Mouse (Mus musculus) myocyte (in vitro differentiated cells): ENCODE measurements around the gene Aplp2. TPM values are rescaled to one million over a fixed set of nuclear protein-coding genes. Genes with fewer than 3 reads are reported as not detected.
A peak's percentile ranks its signal among the peaks of the same experiment; 100 is the strongest.

Source experiments
- H3K27me3 ChIP-seq: one replicate; pipeline ENCODE4 v1.6.1; 2011; ENCODE audit not compliant: control insufficient read depth, insufficient read depth, insufficient read length
- H3K36me3 ChIP-seq: one replicate; pipeline ENCODE4 v1.6.1; 2011; ENCODE audit not compliant: control insufficient read depth, insufficient read depth
- H3K4me2 ChIP-seq: one replicate; pipeline ENCODE4 v1.6.1; 2011; ENCODE audit warnings: low read depth, control low read depth
- H3K4me3 ChIP-seq: one replicate; pipeline ENCODE4 v1.5.1; 2011; ENCODE audit warnings: mild to moderate bottlenecking, control low read depth, moderate library complexity
- H3K79me2 ChIP-seq: one replicate; pipeline ENCODE4 v1.6.1; 2011; ENCODE audit not compliant: control insufficient read depth, insufficient read depth
- H3ac ChIP-seq: one replicate; pipeline ENCODE4 v1.6.1; 2011; ENCODE audit not compliant: control insufficient read depth, insufficient read length
- CEBPB ChIP-seq: IDR thresholded peaks from 2 replicates; pipeline ENCODE4 v1.6.1; 2011; ENCODE audit warnings: mild to moderate bottlenecking, moderate library complexity; ENCODE audit not compliant: poor library complexity, insufficient read depth, severe bottlenecking
- E2F4 ChIP-seq: IDR thresholded peaks from one replicate; pipeline ENCODE4 v1.6.1; 2011; ENCODE audit warnings: mild to moderate bottlenecking, control low read depth, moderate library complexity; ENCODE audit not compliant: insufficient read depth
- MAX ChIP-seq: IDR thresholded peaks from one replicate; pipeline ENCODE4 v1.6.1; 2011; ENCODE audit warnings: low read depth, mild to moderate bottlenecking, control low read depth
- MYOD1 ChIP-seq, 3 experiments: IDR thresholded peaks; one replicate each; pipeline ENCODE4 v1.6.1; 2011; ENCODE audit warnings: control low read depth in 2 of 3, low read depth in 2 of 3, mild to moderate bottlenecking in 2 of 3, moderate library complexity in 1 of 3; ENCODE audit not compliant: insufficient read length in 2 of 3, control insufficient read depth in 1 of 3
- MYOG ChIP-seq, 3 experiments: IDR thresholded peaks; one replicate each; pipeline ENCODE4 v1.6.1; 2011; ENCODE audit warnings: control low read depth in 2 of 3, low read depth in 2 of 3, mild to moderate bottlenecking in 2 of 3; ENCODE audit not compliant: insufficient read length in 2 of 3, control insufficient read depth in 1 of 3, insufficient read depth in 1 of 3
- POLR2A ChIP-seq: IDR thresholded peaks from one replicate; pipeline ENCODE4 v1.6.1; 2011; ENCODE audit warnings: low read depth, mild to moderate bottlenecking, control low read depth, moderate library complexity; ENCODE audit not compliant: insufficient read length
- POLR2AphosphoS2 ChIP-seq: IDR thresholded peaks from one replicate; pipeline ENCODE4 v1.6.1; 2011; ENCODE audit warnings: low read depth, control low read depth; ENCODE audit not compliant: insufficient read length
- REST ChIP-seq: IDR thresholded peaks from one replicate; pipeline ENCODE4 v1.6.1; 2011; ENCODE audit warnings: mild to moderate bottlenecking, control low read depth, moderate library complexity; ENCODE audit not compliant: insufficient read depth, insufficient read length
- SRF ChIP-seq: IDR thresholded peaks from one replicate; pipeline ENCODE4 v1.6.1; 2011; ENCODE audit warnings: low read depth; ENCODE audit not compliant: control insufficient read depth, insufficient read length
- TCF12 ChIP-seq: IDR thresholded peaks from one replicate; pipeline ENCODE4 v1.6.1; 2011; ENCODE audit warnings: mild to moderate bottlenecking, control low read depth; ENCODE audit not compliant: poor library complexity, insufficient read depth, severe bottlenecking
- TCF3 ChIP-seq: IDR thresholded peaks from one replicate; pipeline ENCODE4 v1.6.1; 2011; ENCODE audit warnings: low read depth, control low read depth; ENCODE audit not compliant: insufficient read length
- USF1 ChIP-seq: IDR thresholded peaks from one replicate; pipeline ENCODE4 v1.6.1; 2011; ENCODE audit warnings: low read depth, mild to moderate bottlenecking, control low read depth, moderate library complexity
- polyA plus RNA-seq: library from polyadenylated mRNA; unstranded; fragments of >200 nt; fragmentation: generic; extraction: Trizol; gene quantifications from one replicate; pipeline ENCODE4 v1.2.1, GENCODE M21; 2012; ENCODE audit warnings: missing spikeins

Gene Aplp2
- polyA plus RNA-seq, 1 experiment, result 65.7 TPM

- no peaks in the 10 kb centered on the region for H3K27me3 ChIP-seq
- H3K4me3 ChIP-seq, result no peak overlapping the region
- no peak for TF ChIP-seq USF1
- TF ChIP-seq POLR2A, result no peak
- TF ChIP-seq MAX, result no peak
- no peak for TF ChIP-seq REST
- no peak for TF ChIP-seq CEBPB
- TF ChIP-seq TCF12, result no peak
- no peak for TF ChIP-seq POLR2AphosphoS2
- no peak for TF ChIP-seq MYOD1 (IDR thresholded peaks at IDR 0.05; ENCODE audit: control insufficient read depth in 1 of 3, insufficient read length in 2 of 3, low read depth in 2 of 3)
- TF ChIP-seq SRF, result no peak
- TF ChIP-seq TCF3, result no peak
- H3ac ChIP-seq, result no peak overlapping the region
- H3K36me3 ChIP-seq, result no peaks in the 10 kb centered on the region
- H3K79me2 ChIP-seq, result no peaks in the 10 kb centered on the region
- H3K4me2 ChIP-seq, result no peak overlapping the region
These were observed 63.5 kb downstream of the Aplp2 start for GRCm38 (mm10) chr9:31148135-31148534.

DNA sequence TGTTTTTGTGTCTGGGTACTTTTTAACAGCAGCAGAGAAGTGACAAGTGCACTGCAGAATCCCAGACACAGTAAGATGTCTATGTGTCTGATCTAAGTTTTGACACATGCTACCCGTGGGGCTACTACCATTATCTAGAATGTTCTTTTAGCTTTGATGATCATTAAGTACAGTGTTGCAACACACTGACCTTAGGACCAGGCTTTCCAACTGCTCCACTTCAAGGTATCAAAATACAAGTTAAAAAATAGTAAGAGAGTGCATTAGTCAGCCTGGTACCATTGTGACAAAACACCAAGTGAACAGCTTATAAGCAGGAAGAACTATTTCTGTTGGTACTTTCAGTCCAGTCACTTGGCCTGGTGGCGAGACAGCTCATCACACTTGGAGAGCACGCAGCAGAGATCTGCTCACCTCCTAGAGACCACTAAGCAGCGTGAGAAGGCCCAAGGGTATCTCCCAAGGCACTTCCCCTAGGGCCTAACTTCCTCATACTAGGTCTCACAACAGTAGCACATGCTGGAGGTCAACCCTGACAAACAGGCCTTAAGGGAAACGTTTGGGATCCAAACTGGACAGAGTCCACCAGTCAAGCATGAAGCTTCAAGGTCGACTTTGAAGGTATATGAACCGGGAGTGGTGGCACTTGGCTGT is 66.2 kb downstream of the Aplp2 start:
- TF ChIP-seq POLR2AphosphoS2 (no peak), TCF12 (no peak), REST (no peak), MAX (no peak), POLR2A (no peak)
- H3ac ChIP-seq, result no peak overlapping the region
- H3K27me3 ChIP-seq, result no peaks in the 10 kb centered on the region
- H3K36me3 ChIP-seq, result no peaks in the 10 kb centered on the region
- H3K4me2 ChIP-seq, result no peak overlapping the region
- no peaks in the 10 kb centered on the region for H3K79me2 ChIP-seq
- no peak overlapping the region for H3K4me3 ChIP-seq

DNA sequence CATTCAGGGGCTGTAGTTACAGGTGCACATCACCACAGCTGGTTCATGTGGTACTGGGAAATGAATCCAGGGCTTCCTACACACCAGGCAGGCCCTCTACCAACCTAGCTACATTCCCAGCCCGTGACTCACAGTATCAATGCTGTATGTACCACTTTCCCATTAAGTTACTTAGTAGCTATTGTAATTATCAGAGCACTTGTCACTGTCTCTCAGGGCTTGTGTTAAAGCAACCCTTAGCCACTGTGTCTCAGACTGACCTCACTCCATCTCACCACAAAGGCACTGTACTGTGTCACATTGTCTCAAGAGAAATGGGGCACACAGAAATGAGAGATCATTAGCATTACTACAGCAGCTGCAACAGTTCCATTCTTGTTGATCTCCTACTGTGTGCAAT is 68.7 kb downstream of the Aplp2 start:
- Histone ChIP-seq H3K4me2 (no peak overlapping the region), H3K27me3 (no peaks in the 10 kb centered on the region), H3K4me3 (no peak overlapping the region), H3K79me2 (no peaks in the 10 kb centered on the region), H3ac (no peak overlapping the region), H3K36me3 (no peaks in the 10 kb centered on the region)
- TF ChIP-seq SRF (no peak), POLR2A (no peak)

DNA sequence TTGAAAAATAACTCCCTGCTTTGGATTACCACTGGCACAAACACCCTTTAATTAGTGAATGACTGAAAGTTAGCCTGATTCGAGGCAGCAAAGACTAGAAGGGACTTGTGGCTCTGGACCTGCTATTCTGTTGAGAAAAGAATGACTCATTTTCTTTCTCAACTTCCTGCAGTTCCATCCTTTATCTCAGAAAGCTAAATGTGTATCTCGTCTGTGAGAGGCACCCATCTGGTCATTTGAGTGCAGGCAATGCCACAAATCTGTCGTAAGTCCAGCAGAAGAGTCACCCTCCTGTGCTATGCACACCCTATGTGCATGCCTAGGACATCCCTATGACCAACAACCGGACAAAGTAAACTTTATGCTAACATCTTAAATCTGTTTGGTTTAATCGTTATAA is 78.5 kb downstream of the Aplp2 start:
- Histone ChIP-seq H3K4me2 (no peak overlapping the region), H3K79me2 (no peaks in the 10 kb centered on the region), H3K27me3 (peaks cover 58% of the 10 kb centered on the region), H3K36me3 (no peaks in the 10 kb centered on the region), H3ac (no peak overlapping the region), H3K4me3 (no peak overlapping the region)
- TF ChIP-seq MAX (no peak), REST (no peak), TCF12 (no peak), MYOD1 (IDR thresholded peaks at IDR 0.05; ENCODE audit: control insufficient read depth in 1 of 3, insufficient read length in 2 of 3, low read depth in 2 of 3) (no peak), USF1 (no peak), POLR2A (no peak), POLR2AphosphoS2 (no peak), MYOG (IDR thresholded peaks at IDR 0.05; ENCODE audit: control insufficient read depth in 1 of 3, insufficient read depth in 1 of 3, insufficient read length in 2 of 3, low read depth in 2 of 3) (no peak), E2F4 (no peak), SRF (no peak), TCF3 (no peak), CEBPB (no peak)

DNA sequence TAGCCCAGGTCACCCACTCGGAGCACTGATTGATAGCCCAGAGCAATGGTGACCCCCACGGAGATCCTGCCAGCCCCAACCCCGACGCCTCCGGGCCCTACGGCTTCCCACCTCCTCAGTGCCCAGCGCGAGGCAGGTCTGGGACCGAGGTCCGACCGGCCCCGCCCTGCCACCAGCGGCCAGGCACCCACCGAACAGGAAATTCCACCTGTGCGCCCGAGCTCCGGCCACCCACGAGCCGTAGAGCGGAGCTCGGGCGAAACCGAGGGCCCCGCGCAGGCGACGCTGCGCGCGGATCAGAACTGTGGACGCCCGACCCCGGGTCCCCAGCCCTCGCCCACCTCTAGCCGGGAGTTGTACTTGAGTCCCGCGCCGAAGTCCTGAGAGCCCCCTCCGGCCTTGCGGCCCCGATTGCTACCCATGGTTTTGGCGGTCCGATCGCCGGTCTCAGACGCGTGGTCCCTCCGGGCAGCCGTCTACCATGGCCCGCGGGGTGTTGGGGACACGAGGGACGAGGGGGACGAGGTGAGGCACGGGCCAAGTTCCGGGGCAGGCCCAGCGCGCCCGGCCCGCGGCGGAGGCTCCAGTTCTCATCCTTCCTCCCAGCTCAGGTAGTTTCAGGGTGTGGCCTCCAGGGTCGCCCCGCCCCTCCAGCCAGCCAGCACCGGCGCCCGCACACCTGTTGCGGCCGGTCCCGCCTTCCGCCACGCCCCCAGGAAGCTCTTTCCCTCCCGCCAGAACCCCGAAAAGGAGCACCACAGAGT is 80.2 kb downstream of the Aplp2 start, which contains the start of gene St14:
Gene St14, minus strand, starts transcription at position 649 of the 764 bp plus-strand sequence.
- no peak for TF ChIP-seq MYOG (IDR thresholded peaks at IDR 0.05; ENCODE audit: control insufficient read depth in 1 of 3, insufficient read depth in 1 of 3, insufficient read length in 2 of 3, low read depth in 2 of 3)
- TF ChIP-seq MYOD1 (IDR thresholded peaks at IDR 0.05; ENCODE audit: control insufficient read depth in 1 of 3, insufficient read length in 2 of 3, low read depth in 2 of 3), result no peak
- no peak for TF ChIP-seq E2F4
- TF ChIP-seq CEBPB, result no peak
- TF ChIP-seq MAX, result no peak
- H3K36me3 ChIP-seq, result no peaks in the 10 kb centered on the region
- H3K79me2 ChIP-seq, result no peaks in the 10 kb centered on the region
- H3ac ChIP-seq, result no peak within 1 kb of the TSS
- peak within 1 kb of the TSS; percentile 21 for H3K4me2 ChIP-seq
- peaks cover 55% of the 10 kb centered on the region for H3K27me3 ChIP-seq
- H3K4me3 ChIP-seq, result no peak within 1 kb of the TSS
